Mouse (Mus musculus) small intestine, adult 10 weeks (tissue): Measurements from ENCODE around the gene Olfr1340. TPM values are rescaled to one million over a fixed set of nuclear protein-coding genes. Genes with fewer than 3 reads are reported as not detected.

Experiments
- polyA plus RNA-seq: library from polyadenylated mRNA; stranded (reverse); fragments of 350-450 nt; fragmentation: Illumina TruSeq; extraction: RNeasy Lipid Tissue Mini Kit (QIAGEN cat#74804); gene quantifications from one replicate; pipeline ENCODE4 v1.2.3, GENCODE M21; 2014; ENCODE audit warnings: low replicate concordance

The Olfr1340 gene
- not detected for polyA plus RNA-seq

DNA sequence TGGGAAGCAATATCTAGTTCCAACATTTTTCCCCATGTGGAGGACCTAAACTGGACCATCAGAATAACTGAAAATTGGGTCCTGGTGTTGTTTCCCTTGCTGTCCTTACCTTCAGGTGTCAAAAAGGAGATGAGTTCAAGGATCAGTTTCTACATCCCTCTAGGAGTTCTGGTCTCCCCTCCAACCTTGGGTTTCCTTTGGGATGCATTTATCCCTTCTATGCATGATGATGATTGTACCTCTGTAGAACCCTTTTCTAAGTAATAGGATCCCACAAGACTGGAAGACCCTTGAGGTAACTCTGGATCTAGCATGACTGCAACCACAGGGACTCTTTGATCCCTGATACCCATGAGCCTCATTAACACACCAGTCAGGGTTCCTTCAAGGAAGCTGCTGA, at the start of gene Olfr1340:
Gene Olfr1340, plus strand, starts transcription at position 301 of the 400 bp plus-strand sequence.

DNA sequence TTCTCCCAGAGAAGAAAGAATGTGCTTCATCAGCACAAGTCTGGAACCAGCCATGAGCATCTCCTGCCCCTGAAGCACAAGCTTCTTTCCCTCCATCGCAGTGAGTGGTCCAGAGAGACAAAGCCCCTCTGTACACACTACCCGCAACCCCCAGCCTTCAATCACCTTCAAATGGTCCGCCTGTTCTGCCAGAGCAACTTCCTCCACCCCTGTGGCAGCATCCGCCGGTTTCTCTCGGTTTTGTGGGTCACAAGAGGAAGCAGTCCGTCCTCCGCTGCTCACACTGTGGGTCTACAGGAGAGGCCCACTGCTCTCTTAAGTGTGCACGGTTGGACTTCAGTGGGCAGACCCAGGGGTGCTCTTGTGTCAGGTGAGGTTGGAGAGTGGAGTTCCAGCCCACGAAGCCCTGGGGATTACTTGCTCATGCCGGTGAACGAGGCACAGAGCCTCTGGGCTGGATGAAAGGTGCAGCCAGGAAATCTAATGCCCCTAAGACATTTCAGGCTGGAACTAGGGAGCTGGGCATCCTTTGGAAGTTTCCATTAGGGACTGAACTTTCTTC, 27.4 kb upstream of the Olfr1340 start, which contains the start of gene Olfr1342:
Gene Olfr1342, minus strand, starts transcription at position 345 of the 562 bp plus-strand sequence.

DNA sequence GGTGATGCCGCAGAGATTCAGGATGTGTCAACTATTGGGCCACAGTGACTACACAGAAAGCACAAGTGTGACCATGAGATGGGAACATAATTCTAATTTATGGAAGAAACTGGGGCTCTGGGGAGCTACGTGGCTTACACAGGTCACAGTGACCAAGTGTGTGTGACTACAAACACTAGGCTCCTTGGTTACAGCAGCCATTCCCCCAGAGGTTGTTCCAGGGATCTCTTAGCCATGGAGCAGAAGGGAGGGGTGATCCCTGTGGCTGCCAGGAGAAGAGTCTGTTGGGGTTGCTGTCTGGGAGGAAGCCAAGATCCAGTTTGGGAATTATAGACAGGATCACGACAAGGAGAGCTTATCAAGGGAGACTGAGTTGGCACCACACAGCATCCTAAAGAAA, 16.7 kb upstream of the Olfr1340 start, which contains the start of gene Olfr1341:
Gene Olfr1341, plus strand, starts transcription at position 301 of the 400 bp plus-strand sequence.

DNA sequence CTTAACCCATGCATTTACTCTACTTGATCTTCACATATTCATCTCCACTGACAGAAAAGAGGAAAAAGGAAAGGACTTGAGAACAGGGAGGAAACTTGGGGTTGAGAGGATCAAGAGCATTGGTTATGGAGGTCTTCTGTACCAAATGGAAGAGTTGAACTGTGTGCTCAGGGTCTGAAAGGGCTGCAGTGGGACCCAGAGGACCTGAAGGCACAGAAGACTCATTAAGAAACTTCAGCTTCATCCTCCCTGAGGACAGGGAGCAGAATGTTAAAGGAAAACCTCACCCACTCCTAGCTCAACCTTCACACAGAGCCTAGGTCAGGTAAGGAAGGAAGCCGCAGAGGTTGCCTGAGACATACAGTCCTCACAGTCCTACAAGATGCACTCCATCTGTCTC, 11.9 kb downstream of the Olfr1340 start, which contains the start of gene Olfr1339:
Gene Olfr1339, plus strand, starts transcription at position 301 of the 400 bp plus-strand sequence.

DNA sequence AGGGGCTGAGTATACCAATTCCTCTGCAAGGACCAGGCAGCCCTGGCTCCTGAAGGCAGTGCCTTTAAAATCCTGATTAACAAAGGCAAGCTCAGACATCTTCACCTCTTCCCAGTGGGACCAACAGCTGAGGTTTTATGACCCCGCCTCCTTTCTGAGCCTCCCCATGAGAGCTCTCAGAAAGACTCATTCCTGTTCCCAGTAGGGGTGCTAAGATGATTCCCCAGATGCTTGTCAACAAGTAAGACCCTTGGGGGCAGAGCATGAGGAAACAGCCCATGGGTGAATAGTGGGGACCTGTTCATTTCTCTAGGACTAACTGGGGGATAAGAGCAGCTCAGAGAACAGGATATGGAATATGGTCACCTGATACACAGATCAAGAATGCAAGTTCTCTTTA, 38.7 kb downstream of the Olfr1340 start, which contains the start of gene Olfr1338:
Gene Olfr1338, minus strand, starts transcription at position 101 of the 400 bp plus-strand sequence.

Other genes starting within 250 kb of the Olfr1340 start
- gene Tie1, start 230.1 kb upstream of the Olfr1340 start, polyA plus RNA-seq: 0.33 TPM
- 12.7 TPM for gene 2610528J11Rik, start 193.1 kb upstream of the Olfr1340 start, polyA plus RNA-seq
- gene Tmem125, start 176.1 kb upstream of the Olfr1340 start, polyA plus RNA-seq: 3.4 TPM
- gene Cfap57, start 99.4 kb upstream of the Olfr1340 start, polyA plus RNA-seq: not detected
- gene Ebna1bp2, start 99.3 kb upstream of the Olfr1340 start, polyA plus RNA-seq: 9.5 TPM
- not detected for gene Olfr62, start 61.2 kb upstream of the Olfr1340 start, polyA plus RNA-seq
- not detected for gene Olfr1342, start 27.4 kb upstream of the Olfr1340 start, polyA plus RNA-seq
- not detected for gene Olfr1341, start 16.6 kb upstream of the Olfr1340 start, polyA plus RNA-seq
- gene Olfr1339, start 12.0 kb downstream of the Olfr1340 start, polyA plus RNA-seq: not detected
- gene Olfr1338, start 38.6 kb downstream of the Olfr1340 start, polyA plus RNA-seq: not detected
- gene Olfr1337, start 62.4 kb downstream of the Olfr1340 start, polyA plus RNA-seq: not detected
- gene Olfr1335, start 89.8 kb downstream of the Olfr1340 start, polyA plus RNA-seq: not detected
- gene Olfr1333, start 116.1 kb downstream of the Olfr1340 start, polyA plus RNA-seq: not detected
- gene Olfr1331, start 144.5 kb downstream of the Olfr1340 start, polyA plus RNA-seq: not detected
- not detected for gene Olfr1330, start 168.5 kb downstream of the Olfr1340 start, polyA plus RNA-seq
- not detected for gene Olfr1329, start 197.3 kb downstream of the Olfr1340 start, polyA plus RNA-seq
- not detected for gene Olfr1328, start 218.5 kb downstream of the Olfr1340 start, polyA plus RNA-seq
- gene Lao1, start 241.4 kb downstream of the Olfr1340 start, polyA plus RNA-seq: not detected